Comparison of ENCODE assay signal across 8 mouse cellular contexts in genomic region chr7:72541521-72542478, GRCm38 (mm10).
DNase-seq lines count a peak whose midpoint lies in the region; ATAC-seq lines count a peak whose summit lies in the region.

No protein-coding gene starts in this region.

- H3K4me3 ChIP-seq in heart, embryonic 11.5 days (ENCODE audit: low read depth, low read length), result no peak overlapping the region
- H3K4me3 ChIP-seq in forebrain, embryonic 16.5 days (replicated peaks; ENCODE audit: low read length), result no peak overlapping the region
- H3K4me3 ChIP-seq in limb, embryonic 12.5 days (replicated peaks), result no peak overlapping the region

- no peak overlapping the region for H3K9ac ChIP-seq in heart, embryonic 11.5 days (ENCODE audit: low read depth, low read length)
- H3K9ac ChIP-seq in forebrain, embryonic 16.5 days (replicated peaks; ENCODE audit: low read depth, low read length), result no peak overlapping the region
- no peak overlapping the region for H3K9ac ChIP-seq in limb, embryonic 12.5 days (replicated peaks)

- 67% methylated on average over 14 of the region's 14 CpGs for WGBS in heart, embryonic 11.5 days (ENCODE audit: insufficient replicate concordance)
- 30% methylated on average over 14 of the region's 14 CpGs for WGBS in forebrain, embryonic 16.5 days
- 30% methylated on average over 14 of the region's 14 CpGs for WGBS in limb, embryonic 12.5 days

- no peak overlapping the region for H3K27ac ChIP-seq in heart, embryonic 11.5 days (ENCODE audit: low read depth, low read length)
- H3K27ac ChIP-seq in forebrain, embryonic 16.5 days (ENCODE audit: low read length), result no peak overlapping the region
- peak overlapping the region; percentile 68 for H3K27ac ChIP-seq in limb, embryonic 12.5 days

- no peak overlapping the region for H3K4me2 ChIP-seq in heart, embryonic 11.5 days
- no peak overlapping the region; the same call in 1 of the 2 replicates for H3K4me2 ChIP-seq in forebrain, embryonic 16.5 days (ENCODE audit: low read length)
- H3K4me2 ChIP-seq in limb, embryonic 12.5 days, result peak overlapping the region; percentile 24

- no peak for ATAC-seq in heart, embryonic 11.5 days (replicated peaks; ENCODE audit: insufficient number of reproducible peaks, low FRiP score, low TSS enrichment)
- ATAC-seq in forebrain, embryonic 16.5 days, result peak; percentile 50
- 0 out of 2 replicates have a peak, but pooled peaks have one; percentile 66 for ATAC-seq in limb, embryonic 12.5 days (ENCODE audit: insufficient number of reproducible peaks, insufficient read depth, low FRiP score, low TSS enrichment, low read depth)

- no peaks in the 10 kb centered on the region for H3K4me1 ChIP-seq in heart, embryonic 11.5 days (ENCODE audit: control insufficient read depth, insufficient read depth, low read length)
- H3K4me1 ChIP-seq in forebrain, embryonic 16.5 days (replicated peaks; ENCODE audit: control insufficient read depth, insufficient read depth, low read length), result peaks cover 10% of the 10 kb centered on the region
- H3K4me1 ChIP-seq in limb, embryonic 12.5 days (replicated peaks), result peaks cover 12% of the 10 kb centered on the region

- H3K36me3 ChIP-seq in heart, embryonic 11.5 days (ENCODE audit: control insufficient read depth, insufficient read depth, low read length), result no peaks in the 10 kb centered on the region
- H3K36me3 ChIP-seq in forebrain, embryonic 16.5 days (ENCODE audit: control insufficient read depth, insufficient read depth), result no peaks in the 10 kb centered on the region
- no peaks in the 10 kb centered on the region for H3K36me3 ChIP-seq in limb, embryonic 12.5 days

- DNase-seq in heart, adult 8-10 months (ENCODE audit: low spot score), result peak; percentile 35
- DNase-seq in NIH3T3 (ENCODE audit: low read depth), result peak; percentile 84
- DNase-seq in telencephalon, adult 2 months (ENCODE audit: low read depth, low spot score), result peak; percentile 15
- DNase-seq in adrenal gland, postnatal 25 days, result no peak
- no peak for DNase-seq in T-cell, adult 2 months (ENCODE audit: low spot score)

- no peaks in the 10 kb centered on the region for H3K27me3 ChIP-seq in heart, embryonic 11.5 days (ENCODE audit: control insufficient read depth, insufficient read depth, low read length)
- H3K27me3 ChIP-seq in forebrain, embryonic 16.5 days (replicated peaks; ENCODE audit: control insufficient read depth, insufficient read depth, low read length), result no peaks in the 10 kb centered on the region
- no peaks in the 10 kb centered on the region for H3K27me3 ChIP-seq in limb, embryonic 12.5 days

- H3K9me3 ChIP-seq in heart, embryonic 11.5 days (replicated peaks; ENCODE audit: control insufficient read depth, low read length), result no peaks in the 10 kb centered on the region
- H3K9me3 ChIP-seq in forebrain, embryonic 16.5 days (ENCODE audit: control insufficient read depth, low read length), result no peaks in the 10 kb centered on the region
- no peaks in the 10 kb centered on the region for H3K9me3 ChIP-seq in limb, embryonic 12.5 days

Comparison
In these comparisons a context has a peak if more than half of its experiments do, and no peak if none do; other contexts are left out.
1. DNase-seq: peak in heart, adult 8-10 months (single experiment), NIH3T3 (single experiment) and telencephalon, adult 2 months (single experiment); none in adrenal gland, postnatal 25 days (single experiment) and T-cell, adult 2 months (single experiment).